Mouse (Mus musculus): ENCODE results near the gene Atg2b. TPM values are rescaled to one million over a fixed set of nuclear protein-coding genes. Genes with fewer than 3 reads are reported as not detected.

Gene Atg2b
- polyA plus RNA-seq, 1 experiment = 25.6 TPM

- H3K4me1 ChIP-seq (replicated peaks; ENCODE audit: control insufficient read depth, insufficient read depth, low read length) = peaks cover 8% of the 10 kb centered on the region
- no peak overlapping the region for H3K4me3 ChIP-seq (ENCODE audit: control insufficient read depth, insufficient read depth, low read length)
- H3K27me3 ChIP-seq (ENCODE audit: control insufficient read depth, insufficient read depth, low read length) = no peaks in the 10 kb centered on the region
- whole genome bisulfite sequencing = 91% methylated on average over 4 of the region's 4 CpGs
- H3K27ac ChIP-seq (ENCODE audit: control insufficient read depth, insufficient read depth, low read length) = no peak overlapping the region
- H3K36me3 ChIP-seq (ENCODE audit: control insufficient read depth, insufficient read depth, low read length) = peaks cover 7% of the 10 kb centered on the region; the same call in 1 of the 2 replicates
- DNase-seq = no peak
- TF ChIP-seq CTCF (IDR thresholded peaks at IDR 0.05; ENCODE audit: borderline replicate concordance, control insufficient read depth, extremely low read depth, insufficient read depth, low read length, poor library complexity) = no peak
- TF ChIP-seq POLR2A (IDR thresholded peaks at IDR 0.05; ENCODE audit: control insufficient read depth, extremely low read depth, insufficient read depth, low read length, poor library complexity) = no peak
Measured at GRCm38 (mm10) chr12:105687416-105687815, 2.4 kb upstream of the Atg2b start.

- no peaks in the 10 kb centered on the region for H3K27me3 ChIP-seq (ENCODE audit: control insufficient read depth, insufficient read depth, low read length)
- peaks cover 3% of the 10 kb centered on the region; the same call in 1 of the 2 replicates for H3K36me3 ChIP-seq (ENCODE audit: control insufficient read depth, insufficient read depth, low read length)
- WGBS = 91% methylated on average over 3 of the region's 3 CpGs
- H3K4me1 ChIP-seq (replicated peaks; ENCODE audit: control insufficient read depth, insufficient read depth, low read length) = peaks cover 8% of the 10 kb centered on the region
- H3K4me3 ChIP-seq (ENCODE audit: control insufficient read depth, insufficient read depth, low read length) = no peak overlapping the region
- DNase-seq = no peak
- TF ChIP-seq CTCF (IDR thresholded peaks at IDR 0.05; ENCODE audit: borderline replicate concordance, control insufficient read depth, extremely low read depth, insufficient read depth, low read length, poor library complexity) (no peak), POLR2A (IDR thresholded peaks at IDR 0.05; ENCODE audit: control insufficient read depth, extremely low read depth, insufficient read depth, low read length, poor library complexity) (no peak)
- no peak overlapping the region for H3K27ac ChIP-seq (ENCODE audit: control insufficient read depth, insufficient read depth, low read length)
Measured at GRCm38 (mm10) chr12:105686791-105687190, 1.8 kb upstream of the Atg2b start.

GRCm38 (mm10) chr12:105683933-105684901 lies 794 bp downstream of the Atg2b start, which contains the start of gene Gskip:
TSS of gene Gskip (plus strand) at chr12:105684829.
- H3K4me1 ChIP-seq (replicated peaks; ENCODE audit: control insufficient read depth, insufficient read depth, low read length) = peaks cover 6% of the 10 kb centered on the region
- under 1% methylated on average over 41 of the region's 41 CpGs for WGBS
- H3K27ac ChIP-seq (ENCODE audit: control insufficient read depth, insufficient read depth, low read length) = peak within 1 kb of the TSS; percentile 11
- H3K36me3 ChIP-seq (ENCODE audit: control insufficient read depth, insufficient read depth, low read length) = no peaks in the 10 kb centered on the region
- H3K27me3 ChIP-seq (ENCODE audit: control insufficient read depth, insufficient read depth, low read length) = no peaks in the 10 kb centered on the region
- H3K4me3 ChIP-seq (ENCODE audit: control insufficient read depth, insufficient read depth, low read length) = peak within 1 kb of the TSS; percentile 75
- DNase-seq = peak; percentile 53
- TF ChIP-seq POLR2A (IDR thresholded peaks at IDR 0.05; ENCODE audit: control insufficient read depth, extremely low read depth, insufficient read depth, low read length, poor library complexity) (no peak), CTCF (IDR thresholded peaks at IDR 0.05; ENCODE audit: borderline replicate concordance, control insufficient read depth, extremely low read depth, insufficient read depth, low read length, poor library complexity) (no peak)

GRCm38 (mm10) chr12:105678762-105679161 lies 6.2 kb downstream of the Atg2b start:
- no peak overlapping the region for H3K27ac ChIP-seq (ENCODE audit: control insufficient read depth, insufficient read depth, low read length)
- no peak for TF ChIP-seq CTCF (IDR thresholded peaks at IDR 0.05; ENCODE audit: borderline replicate concordance, control insufficient read depth, extremely low read depth, insufficient read depth, low read length, poor library complexity)
- 40% methylated on average over 3 of the region's 3 CpGs for WGBS
- H3K4me3 ChIP-seq (ENCODE audit: control insufficient read depth, insufficient read depth, low read length) = no peak overlapping the region
- H3K4me1 ChIP-seq (replicated peaks; ENCODE audit: control insufficient read depth, insufficient read depth, low read length) = peaks cover 2% of the 10 kb centered on the region; the same call in 1 of the 2 replicates
- peaks cover 7% of the 10 kb centered on the region for H3K36me3 ChIP-seq (ENCODE audit: control insufficient read depth, insufficient read depth, low read length)
- H3K27me3 ChIP-seq (ENCODE audit: control insufficient read depth, insufficient read depth, low read length) = no peaks in the 10 kb centered on the region
- no peak for DNase-seq

- H3K27me3 ChIP-seq (ENCODE audit: control insufficient read depth, insufficient read depth, low read length) = no peaks in the 10 kb centered on the region
- peaks cover 12% of the 10 kb centered on the region for H3K36me3 ChIP-seq (ENCODE audit: control insufficient read depth, insufficient read depth, low read length)
- H3K27ac ChIP-seq (ENCODE audit: control insufficient read depth, insufficient read depth, low read length) = no peak overlapping the region
- DNase-seq = no peak
- H3K4me3 ChIP-seq (ENCODE audit: control insufficient read depth, insufficient read depth, low read length) = no peak overlapping the region
- peaks cover 1% of the 10 kb centered on the region; the same call in 1 of the 2 replicates for H3K4me1 ChIP-seq (replicated peaks; ENCODE audit: control insufficient read depth, insufficient read depth, low read length)
- 98% methylated on average over 7 of the region's 7 CpGs for WGBS
- TF ChIP-seq POLR2A (IDR thresholded peaks at IDR 0.05; ENCODE audit: control insufficient read depth, extremely low read depth, insufficient read depth, low read length, poor library complexity) = no peak
- no peak for TF ChIP-seq CTCF (IDR thresholded peaks at IDR 0.05; ENCODE audit: borderline replicate concordance, control insufficient read depth, extremely low read depth, insufficient read depth, low read length, poor library complexity)
Measured at GRCm38 (mm10) chr12:105678211-105678610, 6.8 kb downstream of the Atg2b start.

GRCm38 (mm10) chr12:105676274-105676673 lies 8.7 kb downstream of the Atg2b start:
- no peak overlapping the region for H3K4me3 ChIP-seq (ENCODE audit: control insufficient read depth, insufficient read depth, low read length)
- WGBS = 98% methylated on average over 8 of the region's 8 CpGs
- H3K27ac ChIP-seq (ENCODE audit: control insufficient read depth, insufficient read depth, low read length) = no peak overlapping the region
- H3K4me1 ChIP-seq (replicated peaks; ENCODE audit: control insufficient read depth, insufficient read depth, low read length) = no peaks in the 10 kb centered on the region
- no peak for DNase-seq
- H3K27me3 ChIP-seq (ENCODE audit: control insufficient read depth, insufficient read depth, low read length) = no peaks in the 10 kb centered on the region
- TF ChIP-seq CTCF (IDR thresholded peaks at IDR 0.05; ENCODE audit: borderline replicate concordance, control insufficient read depth, extremely low read depth, insufficient read depth, low read length, poor library complexity) = no peak
- no peak for TF ChIP-seq POLR2A (IDR thresholded peaks at IDR 0.05; ENCODE audit: control insufficient read depth, extremely low read depth, insufficient read depth, low read length, poor library complexity)
- H3K36me3 ChIP-seq (ENCODE audit: control insufficient read depth, insufficient read depth, low read length) = peaks cover 14% of the 10 kb centered on the region

Data from thymus, adult 2 months (tissue).